Mouse (Mus musculus) cortical plate, adult 2 months (tissue): ENCODE results near the gene Gpd1.

Source experiments
- CTCF ChIP-seq: fragments of 200-500 bp; IDR thresholded peaks from 2 replicates; pipeline ENCODE4 v1.5.1; 2011; ENCODE audit warnings: mild to moderate bottlenecking, control low read depth, low read length; ENCODE audit not compliant: insufficient read depth; ENCODE audit errors: extremely low read depth
- POLR2A ChIP-seq: fragments of 200-500 bp; IDR thresholded peaks from 2 replicates; pipeline ENCODE4 v1.6.1; 2011; ENCODE audit warnings: mild to moderate bottlenecking, low read length, control low read depth; ENCODE audit not compliant: insufficient read depth; ENCODE audit errors: extremely low read depth

DNA sequence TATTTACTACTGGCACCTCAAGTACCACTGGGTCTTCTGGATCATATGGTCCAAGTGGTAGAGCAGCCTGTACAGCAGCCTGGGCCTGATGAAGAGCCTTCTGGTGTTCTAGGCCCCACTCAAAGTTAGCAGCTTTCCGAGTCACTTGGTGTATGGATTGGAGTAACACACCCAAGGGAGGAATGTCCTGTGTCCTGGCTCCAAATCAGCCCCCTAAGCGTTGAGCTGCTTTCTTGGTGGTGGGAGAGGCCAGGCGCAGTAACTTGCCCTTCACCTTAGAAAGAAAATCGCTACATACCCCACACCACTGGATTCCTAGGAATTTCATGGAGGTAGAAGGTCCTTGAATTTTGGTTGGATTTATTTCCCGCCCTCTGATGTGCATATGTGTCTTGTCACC is 33.2 kb upstream of the Gpd1 start:
- TF ChIP-seq POLR2A (no peak), CTCF (no peak)
